Mouse (Mus musculus): ENCODE measurements around the gene Babam2. TPM values are rescaled to one million over a fixed set of nuclear protein-coding genes. Genes with fewer than 3 reads are reported as not detected.

The Babam2 gene
- polyA plus RNA-seq, 1 experiment from 2014 or later = 22.1 TPM

- Histone ChIP-seq H3K9me3 (ENCODE audit: low read length) (no peaks in the 10 kb centered on the region), H3K4me1 (ENCODE audit: insufficient read depth) (0 out of 2 replicates have a peak, but pooled peaks cover 2% of the 10 kb centered on the region), H3K9ac (replicated peaks) (no peak overlapping the region), H3K4me3 (ENCODE audit: low read depth, low read length) (no peak overlapping the region), H3K36me3 (replicated peaks; ENCODE audit: insufficient read depth, low read length) (no peaks in the 10 kb centered on the region), H3K27ac (ENCODE audit: low read depth) (no peak overlapping the region), H3K4me2 (ENCODE audit: low read depth, low read length) (no peak overlapping the region), H3K27me3 (ENCODE audit: insufficient read depth, low read length) (no peaks in the 10 kb centered on the region)
- no peak for DNase-seq
- ATAC-seq = no peak
- 71% methylated on average over 3 of the region's 3 CpGs for WGBS (ENCODE audit: insufficient replicate concordance)
- TF ChIP-seq CTCF (IDR thresholded peaks at IDR 0.05; ENCODE audit: low read depth) (no peak), EP300 (IDR thresholded peaks at IDR 0.05; ENCODE audit: low read depth) (no peak)
These were observed 168.6 kb downstream of the Babam2 start for GRCm38 (mm10) chr5:31866071-31866470.

GRCm38 (mm10) chr5:31870856-31871520 lies 173.5 kb downstream of the Babam2 start:
- ATAC-seq (peak; percentile 50; the same call in 1 of the 2 replicates), DNase-seq (peak; percentile 43)
- H3K4me3 ChIP-seq (ENCODE audit: low read depth, low read length) = no peak overlapping the region
- WGBS (ENCODE audit: insufficient replicate concordance) = 53% methylated on average over 8 of the region's 8 CpGs
- H3K9me3 ChIP-seq (ENCODE audit: low read length) = no peaks in the 10 kb centered on the region
- H3K9ac ChIP-seq (replicated peaks) = no peak overlapping the region
- peak overlapping the region; percentile 62 for H3K27ac ChIP-seq (ENCODE audit: low read depth)
- TF ChIP-seq CTCF (IDR thresholded peaks at IDR 0.05; ENCODE audit: low read depth) (no peak), EP300 (IDR thresholded peaks at IDR 0.05; ENCODE audit: low read depth) (no peak)
- no peaks in the 10 kb centered on the region for H3K4me1 ChIP-seq (ENCODE audit: insufficient read depth)
- H3K4me2 ChIP-seq (ENCODE audit: low read depth, low read length) = no peak overlapping the region
- no peaks in the 10 kb centered on the region for H3K36me3 ChIP-seq (replicated peaks; ENCODE audit: insufficient read depth, low read length)
- no peaks in the 10 kb centered on the region for H3K27me3 ChIP-seq (ENCODE audit: insufficient read depth, low read length)

GRCm38 (mm10) chr5:31873328-31873727 lies 175.8 kb downstream of the Babam2 start:
- Histone ChIP-seq H3K27ac (ENCODE audit: low read depth) (no peak overlapping the region), H3K9ac (replicated peaks) (no peak overlapping the region), H3K36me3 (replicated peaks; ENCODE audit: insufficient read depth, low read length) (no peaks in the 10 kb centered on the region), H3K4me1 (ENCODE audit: insufficient read depth) (no peaks in the 10 kb centered on the region), H3K27me3 (ENCODE audit: insufficient read depth, low read length) (no peaks in the 10 kb centered on the region), H3K9me3 (ENCODE audit: low read length) (no peaks in the 10 kb centered on the region), H3K4me2 (ENCODE audit: low read depth, low read length) (no peak overlapping the region), H3K4me3 (ENCODE audit: low read depth, low read length) (no peak overlapping the region)
- ATAC-seq (no peak), DNase-seq (no peak)
- TF ChIP-seq CTCF (IDR thresholded peaks at IDR 0.05; ENCODE audit: low read depth) (no peak), EP300 (IDR thresholded peaks at IDR 0.05; ENCODE audit: low read depth) (no peak)
- WGBS (ENCODE audit: insufficient replicate concordance) = 82% methylated on average over 2 of the region's 2 CpGs

- Histone ChIP-seq H3K4me1 (ENCODE audit: insufficient read depth) (no peaks in the 10 kb centered on the region), H3K9ac (replicated peaks) (no peak overlapping the region), H3K27me3 (ENCODE audit: insufficient read depth, low read length) (no peaks in the 10 kb centered on the region), H3K36me3 (replicated peaks; ENCODE audit: insufficient read depth, low read length) (no peaks in the 10 kb centered on the region), H3K27ac (ENCODE audit: low read depth) (no peak overlapping the region), H3K9me3 (ENCODE audit: low read length) (no peaks in the 10 kb centered on the region), H3K4me2 (ENCODE audit: low read depth, low read length) (no peak overlapping the region), H3K4me3 (ENCODE audit: low read depth, low read length) (no peak overlapping the region)
- TF ChIP-seq EP300 (IDR thresholded peaks at IDR 0.05; ENCODE audit: low read depth) = no peak
- no peak for TF ChIP-seq CTCF (IDR thresholded peaks at IDR 0.05; ENCODE audit: low read depth)
- ATAC-seq (no peak), DNase-seq (no peak)
- WGBS (ENCODE audit: insufficient replicate concordance) = 70% methylated on average over 1 of the region's 1 CpGs
These were observed 177.1 kb downstream of the Babam2 start for GRCm38 (mm10) chr5:31874543-31874942.

- Histone ChIP-seq H3K4me2 (ENCODE audit: low read depth, low read length) (no peak overlapping the region), H3K9ac (replicated peaks) (no peak overlapping the region), H3K9me3 (ENCODE audit: low read length) (no peaks in the 10 kb centered on the region), H3K27me3 (ENCODE audit: insufficient read depth, low read length) (no peaks in the 10 kb centered on the region), H3K36me3 (replicated peaks; ENCODE audit: insufficient read depth, low read length) (no peaks in the 10 kb centered on the region), H3K4me3 (ENCODE audit: low read depth, low read length) (no peak overlapping the region), H3K4me1 (ENCODE audit: insufficient read depth) (no peaks in the 10 kb centered on the region), H3K27ac (ENCODE audit: low read depth) (no peak overlapping the region)
- no peak for TF ChIP-seq CTCF (IDR thresholded peaks at IDR 0.05; ENCODE audit: low read depth)
- TF ChIP-seq EP300 (IDR thresholded peaks at IDR 0.05; ENCODE audit: low read depth) = no peak
- WGBS (ENCODE audit: insufficient replicate concordance) = 81% methylated on average over 3 of the region's 3 CpGs
- ATAC-seq = no peak
- DNase-seq = no peak
These were observed 178.0 kb downstream of the Babam2 start for GRCm38 (mm10) chr5:31875443-31875842.

GRCm38 (mm10) chr5:31876216-31876974 lies 178.9 kb downstream of the Babam2 start:
- TF ChIP-seq EP300 (IDR thresholded peaks at IDR 0.05; ENCODE audit: low read depth) (no peak; the same call in 1 of the 2 replicates), CTCF (IDR thresholded peaks at IDR 0.05; ENCODE audit: low read depth) (no peak)
- Histone ChIP-seq H3K27ac (ENCODE audit: low read depth) (peak overlapping the region; percentile 29; the same call in 1 of the 2 replicates), H3K9me3 (ENCODE audit: low read length) (no peaks in the 10 kb centered on the region), H3K4me1 (ENCODE audit: insufficient read depth) (0 out of 2 replicates have a peak, but pooled peaks cover 1% of the 10 kb centered on the region), H3K9ac (replicated peaks) (no peak overlapping the region), H3K27me3 (ENCODE audit: insufficient read depth, low read length) (no peaks in the 10 kb centered on the region), H3K4me3 (ENCODE audit: low read depth, low read length) (no peak overlapping the region), H3K4me2 (ENCODE audit: low read depth, low read length) (no peak overlapping the region), H3K36me3 (replicated peaks; ENCODE audit: insufficient read depth, low read length) (no peaks in the 10 kb centered on the region)
- 55% methylated on average over 8 of the region's 8 CpGs for WGBS (ENCODE audit: insufficient replicate concordance)
- peak; percentile 44 for ATAC-seq
- DNase-seq = no peak

All from liver, postnatal 0 days (tissue).